27 mouse cellular contexts compared by ENCODE assay signal in genomic region chr7:43891788-43892187, GRCm38 (mm10). TPM values are rescaled to one million over a fixed set of nuclear protein-coding genes. Genes with fewer than 3 reads are reported as not detected.
DNase-seq lines count a peak whose midpoint lies in the region; ATAC-seq lines count a peak whose summit lies in the region.
"Had no signal": no experiment of that assay in that cellular context is flagged by ENCODE, and none has a peak within 500 bp of the region (broad histone marks: within the 10 kb centered on the region; RNA-seq: fewer than 3 reads in every experiment).

No protein-coding gene starts in this region.

- no peaks in the 10 kb centered on the region for H3K27me3 ChIP-seq in forebrain, embryonic 11.5 days (ENCODE audit: control insufficient read depth, insufficient read depth, low read length)
- H3K27me3 ChIP-seq in forebrain, embryonic 12.5 days, result no peaks in the 10 kb centered on the region
- H3K27me3 ChIP-seq in kidney, embryonic 16.5 days (ENCODE audit: insufficient read depth, low read length), result no peaks in the 10 kb centered on the region
- H3K27me3 ChIP-seq: embryonic facial prominence, embryonic 13.5 days; forebrain, embryonic 15.5 days; heart, embryonic 15.5 days; hindbrain, embryonic 13.5 days; intestine, embryonic 15.5 days had no signal

- H3K4me1 ChIP-seq in forebrain, embryonic 11.5 days (replicated peaks; ENCODE audit: control insufficient read depth, insufficient read depth, low read length), result no peaks in the 10 kb centered on the region
- no peaks in the 10 kb centered on the region for H3K4me1 ChIP-seq in forebrain, embryonic 12.5 days
- no peaks in the 10 kb centered on the region for H3K4me1 ChIP-seq in kidney, embryonic 16.5 days (ENCODE audit: insufficient read depth, low read length)
- H3K4me1 ChIP-seq: embryonic facial prominence, embryonic 13.5 days; forebrain, embryonic 10.5 days; forebrain, embryonic 15.5 days; heart, embryonic 15.5 days; hindbrain, embryonic 10.5 days; hindbrain, embryonic 13.5 days; intestine, embryonic 15.5 days had no signal

- DNase-seq in forebrain, embryonic 11.5 days (ENCODE audit: low spot score), result peak; percentile 18
- no peak for DNase-seq in kidney, postnatal 10 days
- DNase-seq in urinary bladder, postnatal 36 days (ENCODE audit: low spot score in 2 of 2), result peak; percentile 32 to 33
- no peak for DNase-seq in urinary bladder, postnatal 25 days (ENCODE audit: low spot score)
- DNase-seq: adrenal gland, postnatal 14 days; cerebellum, adult 11 months; cerebellum, adult 2 months; cerebellum, adult 9-11 months; cerebellum, postnatal 25 days; gastrocnemius, postnatal 10 days; gastrocnemius, postnatal 36 days; heart, postnatal 10 days; heart, postnatal 36 days had no signal

- H3K9ac ChIP-seq in forebrain, embryonic 11.5 days (ENCODE audit: low read length), result no peak overlapping the region
- no peak overlapping the region for H3K9ac ChIP-seq in forebrain, embryonic 12.5 days
- no peak overlapping the region for H3K9ac ChIP-seq in kidney, embryonic 16.5 days (replicated peaks; ENCODE audit: low read length)
- H3K9ac ChIP-seq: embryonic facial prominence, embryonic 13.5 days; forebrain, embryonic 15.5 days; heart, embryonic 15.5 days; hindbrain, embryonic 13.5 days; intestine, embryonic 15.5 days had no signal

- H3K4me3 ChIP-seq in forebrain, embryonic 11.5 days (ENCODE audit: low read depth, low read length), result no peak overlapping the region
- H3K4me3 ChIP-seq in forebrain, embryonic 12.5 days (replicated peaks), result no peak overlapping the region
- H3K4me3 ChIP-seq in kidney, embryonic 16.5 days (ENCODE audit: low read length), result no peak overlapping the region
- H3K4me3 ChIP-seq: embryonic facial prominence, embryonic 13.5 days; forebrain, embryonic 10.5 days; forebrain, embryonic 15.5 days; heart, embryonic 15.5 days; hindbrain, embryonic 10.5 days; hindbrain, embryonic 13.5 days; intestine, embryonic 15.5 days had no signal

- no peaks in the 10 kb centered on the region for H3K36me3 ChIP-seq in forebrain, embryonic 11.5 days (ENCODE audit: control insufficient read depth, insufficient read depth, low read length)
- no peaks in the 10 kb centered on the region for H3K36me3 ChIP-seq in forebrain, embryonic 12.5 days (replicated peaks)
- H3K36me3 ChIP-seq in kidney, embryonic 16.5 days (ENCODE audit: insufficient read depth, low read length), result no peaks in the 10 kb centered on the region
- H3K36me3 ChIP-seq: embryonic facial prominence, embryonic 13.5 days; forebrain, embryonic 10.5 days; forebrain, embryonic 15.5 days; heart, embryonic 15.5 days; hindbrain, embryonic 10.5 days; hindbrain, embryonic 13.5 days; intestine, embryonic 15.5 days had no signal

- WGBS in forebrain, embryonic 11.5 days, result 70% methylated on average over 3 of the region's 3 CpGs
- 66% methylated on average over 3 of the region's 3 CpGs for WGBS in forebrain, embryonic 12.5 days
- 49% methylated on average over 3 of the region's 3 CpGs for WGBS in kidney, embryonic 16.5 days

- no peaks in the 10 kb centered on the region for H3K9me3 ChIP-seq in forebrain, embryonic 11.5 days (ENCODE audit: control insufficient read depth, low read length)
- H3K9me3 ChIP-seq in forebrain, embryonic 12.5 days, result no peaks in the 10 kb centered on the region
- no peaks in the 10 kb centered on the region for H3K9me3 ChIP-seq in kidney, embryonic 16.5 days (ENCODE audit: low read length)
- H3K9me3 ChIP-seq: embryonic facial prominence, embryonic 13.5 days; forebrain, embryonic 10.5 days; forebrain, embryonic 15.5 days; heart, embryonic 15.5 days; hindbrain, embryonic 10.5 days; hindbrain, embryonic 13.5 days; intestine, embryonic 15.5 days had no signal

- no peak overlapping the region for H3K4me2 ChIP-seq in forebrain, embryonic 11.5 days (ENCODE audit: low read depth, low read length, severe bottlenecking)
- H3K4me2 ChIP-seq in forebrain, embryonic 12.5 days, result no peak overlapping the region
- no peak overlapping the region for H3K4me2 ChIP-seq in kidney, embryonic 16.5 days (replicated peaks; ENCODE audit: low read depth, low read length)
- H3K4me2 ChIP-seq: embryonic facial prominence, embryonic 13.5 days; forebrain, embryonic 15.5 days; heart, embryonic 11.5 days; heart, embryonic 15.5 days; hindbrain, embryonic 13.5 days; intestine, embryonic 15.5 days had no signal

- no peak overlapping the region for H3K27ac ChIP-seq in forebrain, embryonic 11.5 days (ENCODE audit: low read depth, low read length)
- no peak overlapping the region for H3K27ac ChIP-seq in forebrain, embryonic 12.5 days
- H3K27ac ChIP-seq in kidney, embryonic 16.5 days (ENCODE audit: low read length), result no peak overlapping the region
- H3K27ac ChIP-seq: embryonic facial prominence, embryonic 13.5 days; forebrain, embryonic 10.5 days; forebrain, embryonic 15.5 days; heart, embryonic 15.5 days; hindbrain, embryonic 10.5 days; hindbrain, embryonic 13.5 days; intestine, embryonic 15.5 days had no signal

- no peak for ATAC-seq in forebrain, embryonic 11.5 days (replicated peaks; ENCODE audit: low FRiP score)
- no peak for ATAC-seq in forebrain, embryonic 12.5 days (ENCODE audit: low FRiP score)
- ATAC-seq in kidney, embryonic 16.5 days (ENCODE audit: low FRiP score, low TSS enrichment), result peak; percentile 39; the same call in 1 of the 2 replicates
- ATAC-seq: CD4-positive, CD25-positive, alpha-beta regulatory T cell, adult 4 months; forebrain, embryonic 15.5 days; hindbrain, embryonic 16.5 days had no signal

RNA-seq across cellular contexts. Expression of gene Klk4, which starts 10.8 kb away (rescaled TPM):
- not detected in 2 replicates for polyA plus RNA-seq in forebrain, embryonic 11.5 days (2014; fragmentation: Nextera tagmentation; extraction: Ambion mirVana)
- polyA plus RNA-seq in forebrain, embryonic 12.5 days (2016; fragmentation: Nextera tagmentation; extraction: Ambion mirVana), result not detected in 2 replicates
- polyA plus RNA-seq in kidney, embryonic 16.5 days (2015; fragmentation: Nextera tagmentation; extraction: Ambion mirVana), result not detected in 2 replicates
- polyA plus RNA-seq: adrenal gland, adult 2 months; C2C12; CD4-positive, CD25-positive, alpha-beta regulatory T cell, adult 4 months; cerebellum, adult 2 months; forebrain, embryonic 10.5 days; heart, embryonic 11.5 days; heart, embryonic 15.5 days; intestine, embryonic 15.5 days had no signal

RNA-seq across cellular contexts. Expression of gene Klk15, which starts 41.8 kb away (rescaled TPM):
- polyA plus RNA-seq in forebrain, embryonic 11.5 days (2014; fragmentation: Nextera tagmentation; extraction: Ambion mirVana), result not detected in 2 replicates
- not detected in 2 replicates for polyA plus RNA-seq in forebrain, embryonic 12.5 days (2016; fragmentation: Nextera tagmentation; extraction: Ambion mirVana)
- not detected in 2 replicates for polyA plus RNA-seq in kidney, embryonic 16.5 days (2015; fragmentation: Nextera tagmentation; extraction: Ambion mirVana)
- polyA plus RNA-seq: adrenal gland, adult 2 months; C2C12; CD4-positive, CD25-positive, alpha-beta regulatory T cell, adult 4 months; cerebellum, adult 2 months; embryonic facial prominence, embryonic 13.5 days; forebrain, embryonic 10.5 days; forebrain, embryonic 15.5 days; heart, embryonic 11.5 days; heart, embryonic 15.5 days; hindbrain, embryonic 10.5 days; hindbrain, embryonic 13.5 days; hindbrain, embryonic 16.5 days; intestine, embryonic 15.5 days had no signal

RNA-seq across cellular contexts. Expression of gene Klk5, which starts 50.0 kb away (rescaled TPM):
- polyA plus RNA-seq in forebrain, embryonic 11.5 days (2014; fragmentation: Nextera tagmentation; extraction: Ambion mirVana), result 0.31 and 0.51 TPM in 2 replicates
- 0.41 TPM in 1 of 2 replicates, not detected in the other for polyA plus RNA-seq in forebrain, embryonic 12.5 days (2016; fragmentation: Nextera tagmentation; extraction: Ambion mirVana)
- polyA plus RNA-seq in kidney, embryonic 16.5 days (2015; fragmentation: Nextera tagmentation; extraction: Ambion mirVana), result not detected in 2 replicates
- polyA plus RNA-seq: adrenal gland, adult 2 months; C2C12; CD4-positive, CD25-positive, alpha-beta regulatory T cell, adult 4 months; cerebellum, adult 2 months; forebrain, embryonic 15.5 days; heart, embryonic 11.5 days; heart, embryonic 15.5 days; hindbrain, embryonic 13.5 days; hindbrain, embryonic 16.5 days; intestine, embryonic 15.5 days had no signal

RNA-seq across cellular contexts. Expression of gene Klk1b8, which starts 58.7 kb away (rescaled TPM):
- polyA plus RNA-seq in forebrain, embryonic 11.5 days (2014; fragmentation: Nextera tagmentation; extraction: Ambion mirVana), result not detected in 2 replicates
- polyA plus RNA-seq in forebrain, embryonic 12.5 days (2016; fragmentation: Nextera tagmentation; extraction: Ambion mirVana), result not detected in 2 replicates
- polyA plus RNA-seq in kidney, embryonic 16.5 days (2015; fragmentation: Nextera tagmentation; extraction: Ambion mirVana), result not detected in 2 replicates
- polyA plus RNA-seq: adrenal gland, adult 2 months; C2C12; CD4-positive, CD25-positive, alpha-beta regulatory T cell, adult 4 months; cerebellum, adult 2 months; embryonic facial prominence, embryonic 13.5 days; forebrain, embryonic 10.5 days; forebrain, embryonic 15.5 days; heart, embryonic 11.5 days; heart, embryonic 15.5 days; hindbrain, embryonic 10.5 days; hindbrain, embryonic 13.5 days; hindbrain, embryonic 16.5 days had no signal

Comparison
In these comparisons a context has a peak if more than half of its experiments do, and no peak if none do; other contexts are left out.
1. DNase-seq: peak in forebrain, embryonic 11.5 days (single experiment) and urinary bladder, postnatal 36 days (2 of 2); none in kidney, postnatal 10 days (single experiment) and urinary bladder, postnatal 25 days (single experiment).